Mouse (Mus musculus) neural tube, embryonic 14.5 days (tissue): Measurements from ENCODE around the gene Ajm1. TPM values are rescaled to one million over a fixed set of nuclear protein-coding genes. Genes with fewer than 3 reads are reported as not detected.

Source experiments
- ATAC-seq: fragments of 200-750 bp; cut with Nextera tagmentation; 2 replicates; pipeline ENCODE4 v1.8.0; 2017; ENCODE audit warnings: low read depth, mild to moderate bottlenecking, moderate TSS enrichment, moderate library complexity
- H3K27ac ChIP-seq: fragments of 300-500 bp; sonication (generic); 2 replicates; pipeline ENCODE4 v1.5.1; 2014; ENCODE audit warnings: low read depth, mild to moderate bottlenecking, control low read depth, low read length, moderate library complexity, mixed read lengths
- H3K27me3 ChIP-seq: fragments of 300-500 bp; sonication (generic); 2 replicates; pipeline ENCODE4 v1.6.1; 2014; ENCODE audit warnings: low read length; ENCODE audit not compliant: control insufficient read depth, insufficient read depth
- H3K36me3 ChIP-seq: fragments of 300-500 bp; sonication (generic); 2 replicates; pipeline ENCODE4 v1.6.1; 2014; ENCODE audit warnings: low read length, mixed read lengths; ENCODE audit not compliant: control insufficient read depth, insufficient read depth
- H3K4me1 ChIP-seq: fragments of 300-500 bp; sonication (generic); 2 replicates; pipeline ENCODE4 v1.6.1; 2014; ENCODE audit warnings: low read length; ENCODE audit not compliant: control insufficient read depth, insufficient read depth
- H3K4me2 ChIP-seq: fragments of 300-500 bp; sonication (generic); 2 replicates; pipeline ENCODE4 v1.6.1; 2014; ENCODE audit warnings: mild to moderate bottlenecking, low read depth, low read length, control low read depth
- H3K4me3 ChIP-seq: fragments of 300-500 bp; sonication (generic); 2 replicates; pipeline ENCODE4 v1.5.1; 2014; ENCODE audit warnings: low read depth, low read length, control low read depth, mixed read lengths
- H3K9ac ChIP-seq: fragments of 300-500 bp; sonication (generic); replicated peaks from 2 replicates; pipeline ENCODE4 v1.6.1; 2014; ENCODE audit warnings: low read depth, mild to moderate bottlenecking, control low read depth, low read length, mixed read lengths
- H3K9me3 ChIP-seq: fragments of 300-500 bp; sonication (generic); 2 replicates; pipeline ENCODE4 v1.6.1; 2016; ENCODE audit warnings: low read length; ENCODE audit not compliant: control insufficient read depth
- WGBS: fragments of 180-500 bp; shearing (Covaris S2); extraction: QIAGEN DNeasy Blood & Tissue Kit; methylation state at CpG from one replicate; pipeline ENCODE4 v1.1.7; 2014; 5-methylcytosine and 5-hydroxymethylcytosine counted together
- polyA plus RNA-seq: library from polyadenylated mRNA; unstranded; fragments of >200 nt; fragmentation: Nextera tagmentation; extraction: Ambion mirVana; gene quantifications from 2 replicates; pipeline ENCODE4 v1.2.1, GENCODE M21; 2014

The Ajm1 gene
- polyA plus RNA-seq, 1 experiment from 2014 or later = 13.3 TPM

GRCm38 (mm10) chr2:25549021-25549991 lies 32.3 kb downstream of the Ajm1 start:
- Histone ChIP-seq H3K4me2 (no peak overlapping the region), H3K36me3 (no peaks in the 10 kb centered on the region), H3K4me3 (no peak overlapping the region), H3K4me1 (0 out of 2 replicates have a peak, but pooled peaks cover 8% of the 10 kb centered on the region), H3K9ac (no peak overlapping the region), H3K27ac (no peak overlapping the region), H3K27me3 (no peaks in the 10 kb centered on the region), H3K9me3 (no peaks in the 10 kb centered on the region)
- WGBS = 77% methylated on average over 9 of the region's 9 CpGs
- ATAC-seq = no peak

GRCm38 (mm10) chr2:25546811-25547491 lies 34.6 kb downstream of the Ajm1 start, which contains the start of gene Traf2:
Traf2 (minus strand) TSS chr2:25546940.
- peak within 1 kb of the TSS; percentile 53 for H3K4me3 ChIP-seq
- no peak within 1 kb of the TSS for H3K27ac ChIP-seq
- no peaks in the 10 kb centered on the region for H3K9me3 ChIP-seq
- H3K4me2 ChIP-seq = peak within 1 kb of the TSS; percentile 58
- H3K36me3 ChIP-seq = no peaks in the 10 kb centered on the region
- peak within 1 kb of the TSS; percentile 52 for H3K9ac ChIP-seq
- peak; percentile 99 for ATAC-seq
- no peaks in the 10 kb centered on the region for H3K27me3 ChIP-seq
- WGBS = 4% methylated on average over 48 of the region's 48 CpGs
- 0 out of 2 replicates have a peak, but pooled peaks cover 8% of the 10 kb centered on the region for H3K4me1 ChIP-seq

GRCm38 (mm10) chr2:25545996-25546810 lies 35.4 kb downstream of the Ajm1 start:
- 0 out of 2 replicates have a peak, but pooled peaks cover 8% of the 10 kb centered on the region for H3K4me1 ChIP-seq
- H3K9me3 ChIP-seq = no peaks in the 10 kb centered on the region
- peak overlapping the region; percentile 58 for H3K4me2 ChIP-seq
- no peaks in the 10 kb centered on the region for H3K36me3 ChIP-seq
- peak overlapping the region; percentile 53 for H3K4me3 ChIP-seq
- ATAC-seq = peak; percentile 68
- H3K27ac ChIP-seq = no peak overlapping the region
- peak overlapping the region; percentile 52 for H3K9ac ChIP-seq
- H3K27me3 ChIP-seq = no peaks in the 10 kb centered on the region
- 10% methylated on average over 43 of the region's 43 CpGs for WGBS

- Histone ChIP-seq H3K4me2 (no peak overlapping the region), H3K4me3 (no peak overlapping the region), H3K27ac (no peak overlapping the region), H3K4me1 (0 out of 2 replicates have a peak, but pooled peaks cover 5% of the 10 kb centered on the region), H3K9ac (no peak overlapping the region), H3K9me3 (no peaks in the 10 kb centered on the region), H3K36me3 (no peaks in the 10 kb centered on the region), H3K27me3 (no peaks in the 10 kb centered on the region)
- WGBS = 81% methylated on average over 10 of the region's 10 CpGs
- no peak for ATAC-seq
Measured at GRCm38 (mm10) chr2:25541644-25542367, 39.8 kb downstream of the Ajm1 start.

- Histone ChIP-seq H3K9me3 (no peaks in the 10 kb centered on the region), H3K9ac (no peak overlapping the region), H3K4me2 (no peak overlapping the region), H3K27me3 (no peaks in the 10 kb centered on the region), H3K4me1 (no peaks in the 10 kb centered on the region), H3K36me3 (0 out of 2 replicates have a peak, but pooled peaks cover 7% of the 10 kb centered on the region), H3K27ac (no peak overlapping the region), H3K4me3 (no peak overlapping the region)
- WGBS = 98% methylated on average over 4 of the region's 4 CpGs
- ATAC-seq = no peak
Measured at GRCm38 (mm10) chr2:25540541-25540948, 41.0 kb downstream of the Ajm1 start.

GRCm38 (mm10) chr2:25536531-25536930 lies 45.0 kb downstream of the Ajm1 start:
- 92% methylated on average over 8 of the region's 8 CpGs for WGBS
- H3K9ac ChIP-seq = no peak overlapping the region
- no peak overlapping the region for H3K4me2 ChIP-seq
- no peaks in the 10 kb centered on the region for H3K4me1 ChIP-seq
- no peaks in the 10 kb centered on the region for H3K9me3 ChIP-seq
- no peak for ATAC-seq
- no peak overlapping the region for H3K4me3 ChIP-seq
- 0 out of 2 replicates have a peak, but pooled peaks cover 12% of the 10 kb centered on the region for H3K36me3 ChIP-seq
- no peaks in the 10 kb centered on the region for H3K27me3 ChIP-seq
- H3K27ac ChIP-seq = no peak overlapping the region

- H3K4me1 ChIP-seq = no peaks in the 10 kb centered on the region
- no peaks in the 10 kb centered on the region for H3K9me3 ChIP-seq
- WGBS = 96% methylated on average over 2 of the region's 2 CpGs
- no peak overlapping the region for H3K9ac ChIP-seq
- H3K4me2 ChIP-seq = no peak overlapping the region
- no peaks in the 10 kb centered on the region for H3K27me3 ChIP-seq
- H3K36me3 ChIP-seq = peaks cover 16% of the 10 kb centered on the region; the same call in 1 of the 2 replicates
- H3K27ac ChIP-seq = no peak overlapping the region
- no peak for ATAC-seq
- H3K4me3 ChIP-seq = no peak overlapping the region
Measured at GRCm38 (mm10) chr2:25534866-25535182, 46.7 kb downstream of the Ajm1 start.

GRCm38 (mm10) chr2:25534178-25534865 lies 47.2 kb downstream of the Ajm1 start:
- Histone ChIP-seq H3K27me3 (no peaks in the 10 kb centered on the region), H3K4me3 (no peak overlapping the region), H3K9ac (no peak overlapping the region), H3K36me3 (peaks cover 16% of the 10 kb centered on the region; the same call in 1 of the 2 replicates), H3K9me3 (no peaks in the 10 kb centered on the region), H3K4me1 (no peaks in the 10 kb centered on the region), H3K4me2 (no peak overlapping the region), H3K27ac (no peak overlapping the region)
- ATAC-seq = no peak
- WGBS = 96% methylated on average over 3 of the region's 3 CpGs
